Mouse (Mus musculus) limb, embryonic 12.5 days (tissue): ENCODE results near the gene Lmcd1. TPM values are rescaled to one million over a fixed set of nuclear protein-coding genes. Genes with fewer than 3 reads are reported as not detected.

Experiments
- ATAC-seq: fragments of 200-750 bp; cut with Nextera tagmentation; 2 replicates; pipeline ENCODE4 v1.8.0; 2017; ENCODE audit warnings: low read depth, moderate TSS enrichment; ENCODE audit not compliant: insufficient number of reproducible peaks, insufficient read depth, low FRiP score, low TSS enrichment
- H3K27ac ChIP-seq: fragments of 300-500 bp; sonication (generic); 2 replicates; pipeline ENCODE4 v1.5.1; 2016; ENCODE audit warnings: mild to moderate bottlenecking, moderate library complexity
- H3K27me3 ChIP-seq: fragments of 300-500 bp; sonication (generic); 2 replicates; pipeline ENCODE4 v1.6.1; 2016; ENCODE audit warnings: mild to moderate bottlenecking, moderate library complexity
- H3K36me3 ChIP-seq: fragments of 300-500 bp; sonication (generic); 2 replicates; pipeline ENCODE4 v1.6.1; 2016; ENCODE audit warnings: mild to moderate bottlenecking, moderate library complexity
- H3K4me1 ChIP-seq: fragments of 300-500 bp; sonication (generic); replicated peaks from 2 replicates; pipeline ENCODE4 v1.6.1; 2016
- H3K4me2 ChIP-seq: fragments of 300-500 bp; sonication (generic); 2 replicates; pipeline ENCODE4 v1.6.1; 2016; ENCODE audit warnings: mild to moderate bottlenecking, moderate library complexity
- H3K4me3 ChIP-seq: fragments of 300-500 bp; sonication (generic); replicated peaks from 2 replicates; pipeline ENCODE4 v1.5.1; 2016; ENCODE audit warnings: mild to moderate bottlenecking
- H3K9ac ChIP-seq: fragments of 300-500 bp; sonication (generic); replicated peaks from 2 replicates; pipeline ENCODE4 v1.6.1; 2016; ENCODE audit warnings: mild to moderate bottlenecking, moderate library complexity
- H3K9me3 ChIP-seq: fragments of 300-500 bp; sonication (generic); 2 replicates; pipeline ENCODE4 v1.6.1; 2016; ENCODE audit warnings: mild to moderate bottlenecking, moderate library complexity
- WGBS: fragments of 180-500 bp; shearing (Covaris S2); methylation state at CpG from one replicate; pipeline ENCODE4 v1.1.7; 2016; 5-methylcytosine and 5-hydroxymethylcytosine counted together
- polyA plus RNA-seq: library from polyadenylated mRNA; unstranded; fragments of >200 nt; fragmentation: Nextera tagmentation; extraction: Ambion mirVana; gene quantifications from 2 replicates; pipeline ENCODE4 v1.2.1, GENCODE M21; 2016

Lmcd1 gene
- polyA plus RNA-seq, 1 experiment from 2014 or later = 10.0 TPM

GRCm38 (mm10) chr6:112264321-112264720 is 9.2 kb upstream of the Lmcd1 start:
- no peak overlapping the region for H3K9ac ChIP-seq
- H3K4me3 ChIP-seq = no peak overlapping the region
- H3K4me2 ChIP-seq = no peak overlapping the region
- ATAC-seq = no peak
- H3K27ac ChIP-seq = no peak overlapping the region
- WGBS = 95% methylated on average over 1 of the region's 1 CpGs
- H3K27me3 ChIP-seq = no peaks in the 10 kb centered on the region
- H3K36me3 ChIP-seq = no peaks in the 10 kb centered on the region
- no peaks in the 10 kb centered on the region for H3K4me1 ChIP-seq
- H3K9me3 ChIP-seq = no peaks in the 10 kb centered on the region

GRCm38 (mm10) chr6:112266631-112267030 is 6.9 kb upstream of the Lmcd1 start:
- Histone ChIP-seq H3K27ac (no peak overlapping the region), H3K4me1 (no peaks in the 10 kb centered on the region), H3K9me3 (no peaks in the 10 kb centered on the region), H3K36me3 (no peaks in the 10 kb centered on the region), H3K27me3 (0 out of 2 replicates have a peak, but pooled peaks cover 5% of the 10 kb centered on the region), H3K4me2 (no peak overlapping the region), H3K4me3 (no peak overlapping the region), H3K9ac (no peak overlapping the region)
- WGBS = 67% methylated on average over 1 of the region's 1 CpGs
- no peak for ATAC-seq

GRCm38 (mm10) chr6:112267661-112268357 is 5.7 kb upstream of the Lmcd1 start:
- WGBS = 61% methylated on average over 6 of the region's 6 CpGs
- no peak for ATAC-seq
- no peak overlapping the region for H3K9ac ChIP-seq
- H3K4me1 ChIP-seq = no peaks in the 10 kb centered on the region
- H3K4me3 ChIP-seq = no peak overlapping the region
- H3K36me3 ChIP-seq = no peaks in the 10 kb centered on the region
- H3K27me3 ChIP-seq = 0 out of 2 replicates have a peak, but pooled peaks cover 5% of the 10 kb centered on the region
- no peaks in the 10 kb centered on the region for H3K9me3 ChIP-seq
- no peak overlapping the region for H3K4me2 ChIP-seq
- no peak overlapping the region for H3K27ac ChIP-seq

DNA sequence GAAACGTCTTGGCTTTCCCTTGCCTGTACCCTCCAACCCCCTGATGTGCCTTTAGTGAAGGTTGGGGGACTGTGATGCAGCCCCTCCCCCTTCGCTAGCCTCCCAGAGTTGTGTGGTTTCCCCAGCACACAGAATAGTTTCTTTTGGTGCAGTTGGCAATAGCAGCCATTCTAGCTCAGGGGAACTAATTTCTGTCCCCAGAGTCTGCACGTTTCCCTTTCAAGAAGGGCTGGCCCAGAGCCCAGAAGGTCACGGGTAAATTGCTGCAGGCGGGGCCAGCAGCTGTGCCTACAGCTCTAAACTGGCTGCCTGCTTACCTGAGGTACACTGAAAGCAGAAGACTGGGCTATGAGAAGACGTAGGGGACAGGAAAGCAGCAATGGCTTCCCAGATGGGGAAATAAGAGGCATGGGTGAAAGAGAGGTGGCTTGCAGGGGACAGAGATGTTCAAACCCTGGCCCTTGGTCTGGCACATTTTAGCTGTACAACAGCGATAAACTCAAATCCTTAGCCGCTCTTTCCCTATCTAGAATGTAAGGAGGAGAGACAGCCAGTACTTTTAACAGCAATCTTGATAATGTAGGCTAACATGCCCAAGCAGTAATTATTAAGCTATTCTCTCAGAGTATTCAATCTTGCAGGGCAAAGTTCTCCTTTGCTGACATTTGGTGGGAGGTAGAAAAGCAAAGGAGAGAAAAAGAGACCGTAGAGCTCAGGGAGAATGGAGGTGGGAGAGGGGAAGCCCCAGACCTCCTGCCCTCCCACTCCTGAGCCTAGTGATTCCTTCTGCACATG is 900 bp downstream of the Lmcd1 start:
- H3K27me3 ChIP-seq = 0 out of 2 replicates have a peak, but pooled peaks cover 5% of the 10 kb centered on the region
- no peaks in the 10 kb centered on the region for H3K36me3 ChIP-seq
- no peak overlapping the region; the same call in 1 of the 2 replicates for H3K9ac ChIP-seq
- H3K4me1 ChIP-seq = peaks cover 24% of the 10 kb centered on the region
- ATAC-seq = peak; percentile 64
- peak overlapping the region; percentile 32 for H3K4me3 ChIP-seq
- no peaks in the 10 kb centered on the region for H3K9me3 ChIP-seq
- H3K27ac ChIP-seq = peak overlapping the region; percentile 83
- WGBS = 37% methylated on average over 9 of the region's 9 CpGs
- H3K4me2 ChIP-seq = peak overlapping the region; percentile 57

- H3K9me3 ChIP-seq = no peaks in the 10 kb centered on the region
- H3K9ac ChIP-seq = no peak overlapping the region
- H3K4me3 ChIP-seq = no peak overlapping the region
- no peaks in the 10 kb centered on the region for H3K36me3 ChIP-seq
- peaks cover 28% of the 10 kb centered on the region for H3K4me1 ChIP-seq
- H3K27me3 ChIP-seq = 0 out of 2 replicates have a peak, but pooled peaks cover 3% of the 10 kb centered on the region
- H3K4me2 ChIP-seq = no peak overlapping the region
- ATAC-seq = no peak
- WGBS = 63% methylated on average over 6 of the region's 6 CpGs
- H3K27ac ChIP-seq = no peak overlapping the region
Observed at GRCm38 (mm10) chr6:112275731-112276245, 2.2 kb downstream of the Lmcd1 start.

DNA sequence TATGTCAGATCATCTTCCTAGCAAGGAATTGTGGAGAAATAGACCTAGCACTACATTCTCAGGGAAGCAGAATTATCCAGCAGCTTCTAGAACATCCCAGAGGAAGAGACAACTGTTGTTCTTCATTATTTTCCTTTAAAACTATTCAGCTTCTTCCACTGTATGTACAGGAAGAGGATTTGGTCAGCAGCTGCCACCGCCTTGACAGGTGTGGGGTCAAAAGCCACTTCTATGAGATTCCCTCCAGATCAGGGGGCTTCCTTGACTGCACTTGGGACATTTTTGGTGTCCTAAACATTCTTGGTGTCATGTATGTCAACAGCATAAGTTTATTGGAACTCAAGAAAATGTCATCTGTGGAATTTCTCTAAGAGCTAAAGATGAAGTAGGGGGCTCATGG is 5.2 kb downstream of the Lmcd1 start:
- 87% methylated on average over 1 of the region's 1 CpGs for WGBS
- H3K4me3 ChIP-seq = no peak overlapping the region
- peaks cover 22% of the 10 kb centered on the region for H3K4me1 ChIP-seq
- H3K9me3 ChIP-seq = no peaks in the 10 kb centered on the region
- no peaks in the 10 kb centered on the region for H3K36me3 ChIP-seq
- ATAC-seq = no peak
- no peak overlapping the region for H3K4me2 ChIP-seq
- no peak overlapping the region for H3K27ac ChIP-seq
- no peaks in the 10 kb centered on the region for H3K27me3 ChIP-seq
- H3K9ac ChIP-seq = no peak overlapping the region

DNA sequence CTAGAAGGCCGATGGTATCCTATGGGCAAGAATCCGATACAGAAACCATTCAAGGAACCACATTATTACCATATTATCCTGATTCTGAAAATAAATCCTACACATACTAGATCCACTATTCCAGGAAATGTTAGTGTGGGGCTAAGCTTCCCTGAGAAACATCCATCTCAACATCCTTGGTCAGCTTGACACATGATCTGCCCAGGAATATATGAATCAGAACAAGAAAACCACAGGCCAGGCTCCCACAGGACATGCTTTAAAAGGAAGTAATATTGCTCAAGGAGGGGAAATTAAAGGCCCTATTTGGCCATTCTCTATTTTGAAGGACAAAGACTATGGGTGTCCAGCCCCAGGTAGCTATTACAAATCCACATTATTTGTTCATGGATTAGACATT is 6.6 kb downstream of the Lmcd1 start:
- Histone ChIP-seq H3K9me3 (no peaks in the 10 kb centered on the region), H3K4me3 (no peak overlapping the region), H3K4me2 (no peak overlapping the region), H3K4me1 (peaks cover 8% of the 10 kb centered on the region), H3K9ac (no peak overlapping the region), H3K27ac (no peak overlapping the region), H3K27me3 (no peaks in the 10 kb centered on the region), H3K36me3 (no peaks in the 10 kb centered on the region)
- no peak for ATAC-seq
- WGBS = 88% methylated on average over 2 of the region's 2 CpGs

- H3K4me2 ChIP-seq = no peak overlapping the region
- 21% methylated on average over 3 of the region's 3 CpGs for WGBS
Observed at GRCm38 (mm10) chr6:112280945-112281344, 7.4 kb downstream of the Lmcd1 start.

GRCm38 (mm10) chr6:112281935-112282334 is 8.4 kb downstream of the Lmcd1 start:
- Histone ChIP-seq H3K27me3 (no peaks in the 10 kb centered on the region), H3K4me1 (0 out of 2 replicates have a peak, but pooled peaks cover 4% of the 10 kb centered on the region)

More at GRCm38 (mm10) chr6:112280945-112281344, 7.4 kb downstream of the Lmcd1 start:
- no peaks in the 10 kb centered on the region for H3K9me3 ChIP-seq
- H3K4me1 ChIP-seq = peaks cover 5% of the 10 kb centered on the region; the same call in 1 of the 2 replicates
- H3K27me3 ChIP-seq = no peaks in the 10 kb centered on the region
- no peaks in the 10 kb centered on the region for H3K36me3 ChIP-seq
- H3K27ac ChIP-seq = no peak overlapping the region
- 0 out of 2 replicates have a peak, but pooled peaks have one; percentile 37 for ATAC-seq
- no peak overlapping the region for H3K9ac ChIP-seq
- no peak overlapping the region for H3K4me3 ChIP-seq

GRCm38 (mm10) chr6:112284087-112284486 is 10.5 kb downstream of the Lmcd1 start:
- Histone ChIP-seq H3K4me3 (no peak overlapping the region), H3K27ac (no peak overlapping the region), H3K4me1 (0 out of 2 replicates have a peak, but pooled peaks cover 4% of the 10 kb centered on the region), H3K9me3 (no peaks in the 10 kb centered on the region), H3K4me2 (no peak overlapping the region), H3K9ac (no peak overlapping the region), H3K36me3 (no peaks in the 10 kb centered on the region), H3K27me3 (no peaks in the 10 kb centered on the region)
- 47% methylated on average over 2 of the region's 2 CpGs for WGBS
- ATAC-seq = no peak

More at GRCm38 (mm10) chr6:112281935-112282334, 8.4 kb downstream of the Lmcd1 start:
- 91% methylated on average over 2 of the region's 2 CpGs for WGBS
- H3K27ac ChIP-seq = no peak overlapping the region
- no peaks in the 10 kb centered on the region for H3K9me3 ChIP-seq
- H3K9ac ChIP-seq = no peak overlapping the region
- no peak for ATAC-seq
- H3K36me3 ChIP-seq = no peaks in the 10 kb centered on the region
- H3K4me3 ChIP-seq = no peak overlapping the region
- H3K4me2 ChIP-seq = no peak overlapping the region

DNA sequence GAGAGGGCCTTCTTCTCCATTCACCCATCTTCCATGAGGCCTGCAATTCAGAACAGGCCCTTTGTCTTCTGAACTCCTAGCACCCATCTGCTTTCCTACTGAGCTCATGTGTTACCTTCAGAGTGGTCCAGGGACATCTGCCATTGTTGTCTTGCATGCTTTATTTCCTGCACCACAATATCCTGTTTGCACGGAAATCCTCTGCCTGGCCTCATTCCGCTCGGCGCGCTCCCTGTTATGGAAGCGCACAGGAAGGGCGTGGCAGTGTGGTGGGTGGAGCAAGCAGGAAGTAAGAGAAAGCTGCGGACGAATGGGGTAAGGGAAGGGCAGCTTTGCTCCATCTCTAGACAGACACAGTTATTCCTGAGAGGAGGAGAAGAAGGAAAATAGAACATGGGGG is 14.1 kb downstream of the Lmcd1 start:
- ATAC-seq = no peak
- H3K9me3 ChIP-seq = no peaks in the 10 kb centered on the region
- H3K27ac ChIP-seq = no peak overlapping the region
- H3K4me1 ChIP-seq = no peaks in the 10 kb centered on the region
- 90% methylated on average over 9 of the region's 9 CpGs for WGBS
- no peaks in the 10 kb centered on the region for H3K27me3 ChIP-seq
- H3K9ac ChIP-seq = no peak overlapping the region
- H3K4me3 ChIP-seq = no peak overlapping the region
- H3K4me2 ChIP-seq = no peak overlapping the region
- no peaks in the 10 kb centered on the region for H3K36me3 ChIP-seq
